Mouse (Mus musculus): ENCODE measurements around the gene Gm45808. TPM values are rescaled to one million over a fixed set of nuclear protein-coding genes. Genes with fewer than 3 reads are reported as not detected.
"Not testable (repeated sequence)": the region's sequence is repeated elsewhere in the genome, so short reads cannot be mapped to it uniquely, and the experiment has no call there.

Gm45808 gene
- polyA plus RNA-seq, 1 experiment from 2014 or later = not detected

GRCm38 (mm10) chr7:45519345-45520120, 32.9 kb upstream of the Gm45808 start:
- H3K36me3 ChIP-seq (ENCODE audit: inconsistent target) = no peaks in the 10 kb centered on the region
- peaks cover 25% of the 10 kb centered on the region for H3K79me2 ChIP-seq (ENCODE audit: inconsistent target)
- 90% methylated on average over 8 of the region's 8 CpGs for WGBS (ENCODE audit: missing documents)
- H3K27ac ChIP-seq = no peak overlapping the region
- H3K4me3 ChIP-seq (ENCODE audit: inconsistent target) = no peak overlapping the region

DNA sequence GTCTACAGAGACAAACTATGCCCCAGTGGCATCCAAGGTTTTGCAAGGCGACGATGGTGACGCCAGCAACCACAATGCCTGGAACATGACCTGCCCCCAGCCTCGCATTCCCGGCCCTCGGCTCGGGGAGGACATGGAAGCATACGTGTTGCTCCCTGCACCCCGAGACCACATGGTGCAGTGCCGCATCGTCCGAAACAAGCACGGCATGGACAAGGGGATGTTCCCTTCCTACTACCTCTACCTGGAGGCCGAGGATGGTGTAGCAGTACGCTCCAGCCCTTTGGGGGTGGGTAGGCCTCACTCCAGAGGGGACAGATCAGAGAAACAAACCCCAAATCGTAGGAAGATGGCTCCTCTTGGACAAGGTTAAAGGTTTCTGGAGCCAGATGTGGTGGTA, 32.0 kb upstream of the Gm45808 start:
- no peak overlapping the region for H3K27ac ChIP-seq
- 96% methylated on average over 16 of the region's 16 CpGs for WGBS (ENCODE audit: missing documents)
- no peaks in the 10 kb centered on the region for H3K36me3 ChIP-seq (ENCODE audit: inconsistent target)
- peaks cover 16% of the 10 kb centered on the region for H3K79me2 ChIP-seq (ENCODE audit: inconsistent target)
- no peak overlapping the region for H3K4me3 ChIP-seq (ENCODE audit: inconsistent target)

DNA sequence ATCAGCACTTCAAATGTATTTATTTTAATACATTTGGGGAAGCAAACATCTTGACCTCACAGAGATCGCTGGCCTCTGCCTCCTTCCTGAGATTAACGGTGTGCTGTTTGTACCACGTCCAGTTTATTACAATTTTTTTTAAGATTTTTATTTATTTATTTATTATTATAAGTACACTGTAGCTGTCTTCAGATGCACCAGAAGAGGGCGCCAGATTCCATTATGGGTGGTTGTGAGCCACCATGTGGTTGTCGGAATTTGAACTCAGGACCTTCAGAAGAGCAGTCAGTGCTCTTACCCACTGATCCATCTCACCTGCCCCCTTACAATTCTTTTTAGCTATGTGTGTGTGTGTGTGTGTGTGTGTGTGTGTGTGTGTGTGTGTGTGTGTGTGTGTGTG, 30.2 kb upstream of the Gm45808 start:
- H3K27ac ChIP-seq; H3K79me2 ChIP-seq (ENCODE audit: inconsistent target); H3K4me3 ChIP-seq (ENCODE audit: inconsistent target); H3K36me3 ChIP-seq (ENCODE audit: inconsistent target): not testable (repeated sequence)
- WGBS (ENCODE audit: missing documents) = 62% methylated on average over 4 of the region's 5 CpGs

GRCm38 (mm10) chr7:45515436-45515835, 28.8 kb upstream of the Gm45808 start:
- no peaks in the 10 kb centered on the region for H3K79me2 ChIP-seq (ENCODE audit: inconsistent target)
- 68% methylated on average over 15 of the region's 16 CpGs for WGBS (ENCODE audit: missing documents)
- H3K4me3 ChIP-seq (ENCODE audit: inconsistent target) = no peak overlapping the region
- no peak overlapping the region for H3K27ac ChIP-seq
- H3K36me3 ChIP-seq (ENCODE audit: inconsistent target) = no peaks in the 10 kb centered on the region

GRCm38 (mm10) chr7:45514411-45514810, 27.8 kb upstream of the Gm45808 start:
- Histone ChIP-seq H3K4me3 (ENCODE audit: inconsistent target) (no peak overlapping the region), H3K27ac (no peak overlapping the region), H3K36me3 (ENCODE audit: inconsistent target) (no peaks in the 10 kb centered on the region), H3K79me2 (ENCODE audit: inconsistent target) (peaks cover 6% of the 10 kb centered on the region; the same call in 1 of the 2 replicates)
- 96% methylated on average over 7 of the region's 7 CpGs for WGBS (ENCODE audit: missing documents)

GRCm38 (mm10) chr7:45509912-45510787, 23.5 kb upstream of the Gm45808 start, which contains the start of gene Nucb1:
Nucb1 (minus strand) TSS chr7:45510406.
- Histone ChIP-seq H3K36me3 (ENCODE audit: inconsistent target) (no peaks in the 10 kb centered on the region; the same call in 1 of the 2 replicates), H3K27ac (peak within 1 kb of the TSS; percentile 77), H3K79me2 (ENCODE audit: inconsistent target) (peaks cover 8% of the 10 kb centered on the region; the same call in 1 of the 2 replicates), H3K4me3 (ENCODE audit: inconsistent target) (peak within 1 kb of the TSS; percentile 99)
- 0% methylated on average over 44 of the region's 44 CpGs for WGBS (ENCODE audit: missing documents)

GRCm38 (mm10) chr7:45509181-45509882, 22.7 kb upstream of the Gm45808 start:
- peaks cover 8% of the 10 kb centered on the region; the same call in 1 of the 2 replicates for H3K79me2 ChIP-seq (ENCODE audit: inconsistent target)
- H3K4me3 ChIP-seq (ENCODE audit: inconsistent target) = peak overlapping the region; percentile 99
- H3K27ac ChIP-seq = peak overlapping the region; percentile 77
- 9% methylated on average over 18 of the region's 19 CpGs for WGBS (ENCODE audit: missing documents)
- H3K36me3 ChIP-seq (ENCODE audit: inconsistent target) = no peaks in the 10 kb centered on the region; the same call in 1 of the 2 replicates

- 46% methylated on average over 6 of the region's 6 CpGs for whole genome bisulfite sequencing (ENCODE audit: missing documents)
- Histone ChIP-seq H3K4me3 (ENCODE audit: inconsistent target) (no peak overlapping the region), H3K36me3 (ENCODE audit: inconsistent target) (no peaks in the 10 kb centered on the region; the same call in 1 of the 2 replicates), H3K79me2 (ENCODE audit: inconsistent target) (peaks cover 8% of the 10 kb centered on the region; the same call in 1 of the 2 replicates), H3K27ac (no peak overlapping the region)
Measured at GRCm38 (mm10) chr7:45508561-45508960, 21.9 kb upstream of the Gm45808 start.

DNA sequence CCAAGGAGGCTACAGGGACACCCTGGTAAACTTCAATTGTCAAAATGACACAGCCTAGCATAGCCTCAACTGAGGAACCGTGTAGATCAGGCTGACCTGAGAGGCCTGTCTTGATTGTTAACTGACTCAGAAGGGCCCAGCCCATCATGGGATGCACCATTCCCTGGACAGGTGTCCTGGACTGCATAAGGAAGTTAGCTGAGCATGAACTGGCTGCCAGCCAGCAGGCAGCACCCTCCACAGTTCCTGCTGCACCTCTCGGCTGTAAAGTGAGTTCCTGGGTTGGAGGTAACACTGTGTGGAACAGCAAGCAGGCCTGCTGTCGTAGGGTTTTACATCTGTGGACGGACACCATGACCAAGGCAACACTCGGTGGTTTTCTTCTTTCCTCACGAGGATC, 21.0 kb upstream of the Gm45808 start:
- WGBS (ENCODE audit: missing documents) = 89% methylated on average over 6 of the region's 6 CpGs
- H3K4me3 ChIP-seq (ENCODE audit: inconsistent target) = no peak overlapping the region
- no peak overlapping the region for H3K27ac ChIP-seq
- H3K79me2 ChIP-seq (ENCODE audit: inconsistent target) = peaks cover 8% of the 10 kb centered on the region; the same call in 1 of the 2 replicates
- no peaks in the 10 kb centered on the region; the same call in 1 of the 2 replicates for H3K36me3 ChIP-seq (ENCODE audit: inconsistent target)

- no peak overlapping the region for H3K27ac ChIP-seq
- peaks cover 71% of the 10 kb centered on the region for H3K36me3 ChIP-seq (ENCODE audit: inconsistent target)
- H3K79me2 ChIP-seq (ENCODE audit: inconsistent target) = no peaks in the 10 kb centered on the region
- H3K4me3 ChIP-seq (ENCODE audit: inconsistent target) = no peak overlapping the region
- 99% methylated on average over 6 of the region's 6 CpGs for WGBS (ENCODE audit: missing documents)
Measured at GRCm38 (mm10) chr7:45498427-45498826, 11.8 kb upstream of the Gm45808 start.

GRCm38 (mm10) chr7:45494548-45494947, 7.9 kb upstream of the Gm45808 start:
- Histone ChIP-seq H3K27ac (no peak overlapping the region), H3K4me3 (ENCODE audit: inconsistent target) (no peak overlapping the region), H3K79me2 (ENCODE audit: inconsistent target) (no peaks in the 10 kb centered on the region), H3K36me3 (ENCODE audit: inconsistent target) (peaks cover 63% of the 10 kb centered on the region)
- 96% methylated on average over 9 of the region's 9 CpGs for WGBS (ENCODE audit: missing documents)

DNA sequence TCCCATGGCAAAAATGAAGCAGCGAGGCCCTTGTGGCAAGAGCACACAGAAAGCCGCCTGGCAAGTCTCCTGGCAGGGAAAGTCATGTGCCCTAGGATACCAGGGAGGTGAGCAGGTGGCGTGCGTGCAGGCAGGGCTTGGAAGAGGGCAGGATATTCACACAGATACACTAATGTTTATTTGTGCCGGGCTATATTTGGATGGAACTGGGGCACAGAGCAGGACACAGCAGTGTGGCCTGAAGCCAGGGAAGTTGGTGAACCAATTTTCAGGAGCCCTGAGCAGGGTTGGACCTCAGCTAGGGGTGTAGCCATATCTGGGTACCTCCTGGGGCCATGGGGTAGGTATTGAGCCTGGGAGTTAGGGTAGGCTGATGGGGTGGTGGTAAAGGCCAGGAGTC, 6.3 kb upstream of the Gm45808 start:
- no peak overlapping the region for H3K27ac ChIP-seq
- H3K4me3 ChIP-seq (ENCODE audit: inconsistent target) = no peak overlapping the region
- 98% methylated on average over 5 of the region's 5 CpGs for WGBS (ENCODE audit: missing documents)
- peaks cover 48% of the 10 kb centered on the region for H3K36me3 ChIP-seq (ENCODE audit: inconsistent target)
- H3K79me2 ChIP-seq (ENCODE audit: inconsistent target) = no peaks in the 10 kb centered on the region

DNA sequence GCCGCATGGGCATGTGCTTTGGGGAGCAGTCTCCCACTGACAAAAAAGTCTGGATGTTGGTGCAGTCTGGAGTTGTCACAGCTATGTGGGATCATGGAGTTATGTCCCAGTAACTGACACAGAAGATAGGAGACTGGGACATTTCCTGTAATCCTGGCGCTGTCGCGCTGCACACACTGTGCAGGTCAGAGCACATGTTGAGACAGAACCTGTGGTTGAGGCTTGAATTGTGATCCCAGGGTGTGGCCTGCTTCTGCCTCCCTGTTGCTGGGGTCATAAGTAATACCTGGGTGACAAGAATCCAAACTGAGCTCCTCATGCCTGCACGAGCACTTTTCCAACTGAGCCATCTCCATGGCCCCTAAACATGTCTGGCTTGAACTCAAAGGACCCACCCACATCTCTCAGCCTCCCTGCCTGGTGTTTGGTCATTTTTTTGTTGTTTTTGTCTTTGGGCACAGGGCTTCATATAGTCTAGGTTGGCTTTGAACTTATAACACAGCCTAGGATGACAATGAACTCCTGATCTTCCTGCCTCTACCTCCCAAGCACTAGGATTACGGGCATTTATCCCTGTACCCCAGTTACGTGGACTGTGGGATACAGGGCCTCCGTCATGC, 5.7 kb upstream of the Gm45808 start:
- H3K4me3 ChIP-seq (ENCODE audit: inconsistent target) = no peak overlapping the region
- H3K27ac ChIP-seq = no peak overlapping the region
- peaks cover 42% of the 10 kb centered on the region for H3K36me3 ChIP-seq (ENCODE audit: inconsistent target)
- WGBS (ENCODE audit: missing documents) = 98% methylated on average over 8 of the region's 8 CpGs
- H3K79me2 ChIP-seq (ENCODE audit: inconsistent target) = no peaks in the 10 kb centered on the region

DNA sequence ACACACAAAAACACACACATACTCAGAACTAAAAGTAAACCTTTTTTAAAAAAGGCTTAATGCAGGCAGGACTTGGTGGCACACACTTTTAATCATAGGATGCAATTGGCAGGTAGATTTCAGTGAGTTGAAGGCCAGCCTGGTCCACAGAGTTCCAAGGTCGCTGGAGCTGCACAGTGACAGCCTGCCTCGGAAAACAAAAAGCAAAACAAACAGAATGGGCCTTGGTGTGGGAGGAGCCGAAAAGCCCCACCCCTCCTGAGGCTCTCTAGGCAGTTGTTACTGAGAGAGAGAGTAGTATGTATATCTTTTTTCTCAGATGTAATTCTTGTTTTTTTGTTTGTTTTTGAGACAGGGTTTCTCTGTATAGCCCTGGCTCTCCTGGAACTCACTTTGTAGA, 4.7 kb upstream of the Gm45808 start:
- WGBS (ENCODE audit: missing documents) = 16% methylated on average over 3 of the region's 3 CpGs
- H3K27ac ChIP-seq = no peak overlapping the region

More for the DNA sequence above, 4.7 kb upstream of the Gm45808 start:
- Histone ChIP-seq H3K4me3 (ENCODE audit: inconsistent target) (no peak overlapping the region), H3K36me3 (ENCODE audit: inconsistent target) (peaks cover 33% of the 10 kb centered on the region), H3K79me2 (ENCODE audit: inconsistent target) (no peaks in the 10 kb centered on the region)

All from macrophage (primary cell).